Comparison of ENCODE assay signal across 20 mouse cellular contexts in the genomic region with DNA sequence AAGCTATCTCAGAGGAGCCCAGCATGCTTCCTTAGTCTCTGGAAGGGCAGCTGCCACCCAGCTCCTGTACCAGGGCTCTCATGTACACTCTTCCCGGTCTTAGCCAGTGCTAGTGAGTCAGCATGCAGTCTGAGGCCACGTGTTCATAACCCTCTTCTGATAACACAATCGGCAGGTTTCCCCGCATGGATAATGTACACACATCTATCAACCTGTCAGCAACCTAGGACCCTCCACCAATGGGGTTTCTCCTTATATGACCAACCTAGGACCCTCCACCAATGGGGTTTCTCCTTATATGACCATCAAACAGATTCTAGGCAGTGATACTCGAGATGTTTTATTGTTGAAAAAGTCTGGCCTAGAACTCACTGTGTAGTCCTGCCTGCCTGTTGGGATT. TPM values are rescaled to one million over a fixed set of nuclear protein-coding genes. Genes with fewer than 3 reads are reported as not detected.
DNase-seq lines count a peak whose midpoint lies in the region; ATAC-seq and TF ChIP-seq lines count a peak whose summit lies in the region.
"Had no signal": no experiment of that assay in that cellular context is flagged by ENCODE, and none has a peak within 500 bp of the region (broad histone marks: within the 10 kb centered on the region; RNA-seq: fewer than 3 reads in every experiment).

No protein-coding gene starts in this region.

- no peak overlapping the region for H3K4me3 ChIP-seq in midbrain, embryonic 16.5 days (ENCODE audit: low read depth, low read length)
- H3K4me3 ChIP-seq in midbrain, embryonic 15.5 days = no peak overlapping the region
- H3K4me3 ChIP-seq in intestine, embryonic 15.5 days (replicated peaks) = no peak overlapping the region
- H3K4me3 ChIP-seq in liver, embryonic 15.5 days (replicated peaks) = no peak overlapping the region
- no peak overlapping the region for H3K4me3 ChIP-seq in stomach, postnatal 0 days (ENCODE audit: low read depth, low read length)
- H3K4me3 ChIP-seq in heart, embryonic 10.5 days = no peak overlapping the region
- no peak overlapping the region for H3K4me3 ChIP-seq in thymus, adult 2 months (ENCODE audit: control insufficient read depth, insufficient read depth, low read length)
- H3K4me3 ChIP-seq: erythroblast, embryonic 14.5 days; heart, embryonic 15.5 days; hindbrain, embryonic 15.5 days; layer of hippocampus, adult 2 months had no signal

- TF ChIP-seq CTCF in stomach, postnatal 0 days (IDR thresholded peaks at IDR 0.05; ENCODE audit: low read depth) = no peak
- TF ChIP-seq CTCF in thymus, adult 2 months (IDR thresholded peaks at IDR 0.05; ENCODE audit: borderline replicate concordance, control insufficient read depth, extremely low read depth, insufficient read depth, low read length, poor library complexity) = no peak

- peaks cover 3% of the 10 kb centered on the region; the same call in 1 of the 2 replicates for H3K9me3 ChIP-seq in midbrain, embryonic 16.5 days (replicated peaks; ENCODE audit: control insufficient read depth, low read length, poor library complexity, severe bottlenecking)
- no peaks in the 10 kb centered on the region for H3K9me3 ChIP-seq in midbrain, embryonic 15.5 days
- H3K9me3 ChIP-seq in intestine, embryonic 15.5 days = no peaks in the 10 kb centered on the region
- H3K9me3 ChIP-seq in liver, embryonic 15.5 days (replicated peaks) = no peaks in the 10 kb centered on the region
- 0 out of 2 replicates have a peak, but pooled peaks cover 4% of the 10 kb centered on the region for H3K9me3 ChIP-seq in stomach, postnatal 0 days (ENCODE audit: control insufficient read depth, low read length)
- H3K9me3 ChIP-seq in heart, embryonic 10.5 days = no peaks in the 10 kb centered on the region
- H3K9me3 ChIP-seq: hindbrain, embryonic 15.5 days had no signal

- H3K36me3 ChIP-seq in midbrain, embryonic 16.5 days (ENCODE audit: control insufficient read depth, insufficient read depth, low read length) = no peaks in the 10 kb centered on the region
- no peaks in the 10 kb centered on the region for H3K36me3 ChIP-seq in midbrain, embryonic 15.5 days (replicated peaks)
- no peaks in the 10 kb centered on the region for H3K36me3 ChIP-seq in intestine, embryonic 15.5 days
- H3K36me3 ChIP-seq in liver, embryonic 15.5 days (replicated peaks) = no peaks in the 10 kb centered on the region
- H3K36me3 ChIP-seq in stomach, postnatal 0 days (ENCODE audit: control insufficient read depth, insufficient read depth, low read length) = no peaks in the 10 kb centered on the region
- H3K36me3 ChIP-seq in heart, embryonic 10.5 days = no peaks in the 10 kb centered on the region
- H3K36me3 ChIP-seq in thymus, adult 2 months (ENCODE audit: control insufficient read depth, insufficient read depth, low read length) = no peaks in the 10 kb centered on the region
- H3K36me3 ChIP-seq: heart, embryonic 15.5 days; hindbrain, embryonic 15.5 days had no signal

- WGBS in midbrain, embryonic 16.5 days = 84% methylated on average over 5 of the region's 5 CpGs
- 87% methylated on average over 5 of the region's 5 CpGs for WGBS in midbrain, embryonic 15.5 days
- WGBS in intestine, embryonic 15.5 days = 41% methylated on average over 5 of the region's 5 CpGs
- WGBS in liver, embryonic 15.5 days (ENCODE audit: insufficient replicate concordance) = 18% methylated on average over 5 of the region's 5 CpGs
- 36% methylated on average over 5 of the region's 5 CpGs for WGBS in stomach, postnatal 0 days
- WGBS in heart, embryonic 10.5 days = 35% methylated on average over 5 of the region's 5 CpGs
- WGBS in thymus, adult 2 months = 85% methylated on average over 5 of the region's 5 CpGs

- H3K9ac ChIP-seq in midbrain, embryonic 16.5 days (ENCODE audit: low read depth, low read length) = no peak overlapping the region
- H3K9ac ChIP-seq in midbrain, embryonic 15.5 days = no peak overlapping the region
- no peak overlapping the region for H3K9ac ChIP-seq in intestine, embryonic 15.5 days
- no peak overlapping the region for H3K9ac ChIP-seq in liver, embryonic 15.5 days
- H3K9ac ChIP-seq in stomach, postnatal 0 days (ENCODE audit: low read length) = no peak overlapping the region
- H3K9ac ChIP-seq: heart, embryonic 15.5 days; hindbrain, embryonic 15.5 days; lung, embryonic 14.5 days had no signal

- peak; percentile 33 for DNase-seq in stomach, postnatal 0 days (ENCODE audit: low spot score)
- DNase-seq in heart, embryonic 10.5 days (ENCODE audit: low spot score) = no peak
- DNase-seq in thymus, adult 2 months = no peak
- DNase-seq: adrenal gland, adult 2 months; cerebellum, adult 11 months; cerebellum, postnatal 14 days; heart, adult 11 months; lung, embryonic 14.5 days; lung, postnatal 4 days; midbrain, embryonic 14.5 days; thymus, postnatal 4 days had no signal

- TF ChIP-seq POLR2A in thymus, adult 2 months (IDR thresholded peaks at IDR 0.05; ENCODE audit: control insufficient read depth, extremely low read depth, insufficient read depth, low read length, poor library complexity) = no peak

- no peaks in the 10 kb centered on the region for H3K4me1 ChIP-seq in midbrain, embryonic 16.5 days (ENCODE audit: control insufficient read depth, insufficient read depth, low read length)
- H3K4me1 ChIP-seq in midbrain, embryonic 15.5 days = no peaks in the 10 kb centered on the region
- H3K4me1 ChIP-seq in intestine, embryonic 15.5 days (replicated peaks) = no peaks in the 10 kb centered on the region
- H3K4me1 ChIP-seq in liver, embryonic 15.5 days (replicated peaks) = peaks cover 30% of the 10 kb centered on the region
- H3K4me1 ChIP-seq in stomach, postnatal 0 days (replicated peaks; ENCODE audit: control insufficient read depth, insufficient read depth) = no peaks in the 10 kb centered on the region
- H3K4me1 ChIP-seq in heart, embryonic 10.5 days = peaks cover 4% of the 10 kb centered on the region; the same call in 1 of the 2 replicates
- H3K4me1 ChIP-seq in thymus, adult 2 months (replicated peaks; ENCODE audit: control insufficient read depth, insufficient read depth, low read length) = peaks cover 5% of the 10 kb centered on the region; the same call in 1 of the 2 replicates
- H3K4me1 ChIP-seq: heart, embryonic 15.5 days; hindbrain, embryonic 15.5 days had no signal

- no peak overlapping the region for H3K27ac ChIP-seq in midbrain, embryonic 16.5 days (ENCODE audit: low read length)
- H3K27ac ChIP-seq in midbrain, embryonic 15.5 days = no peak overlapping the region
- H3K27ac ChIP-seq in intestine, embryonic 15.5 days = no peak overlapping the region
- no peak overlapping the region for H3K27ac ChIP-seq in liver, embryonic 15.5 days (replicated peaks)
- no peak overlapping the region for H3K27ac ChIP-seq in stomach, postnatal 0 days (replicated peaks)
- no peak overlapping the region for H3K27ac ChIP-seq in heart, embryonic 10.5 days
- no peak overlapping the region for H3K27ac ChIP-seq in thymus, adult 2 months (ENCODE audit: control insufficient read depth, insufficient read depth, low read length)
- H3K27ac ChIP-seq: heart, embryonic 15.5 days; hindbrain, embryonic 15.5 days; layer of hippocampus, adult 2 months had no signal

- H3K4me2 ChIP-seq in midbrain, embryonic 16.5 days (ENCODE audit: low read length) = no peak overlapping the region
- no peak overlapping the region for H3K4me2 ChIP-seq in midbrain, embryonic 15.5 days
- H3K4me2 ChIP-seq in intestine, embryonic 15.5 days (replicated peaks) = no peak overlapping the region
- no peak overlapping the region for H3K4me2 ChIP-seq in liver, embryonic 15.5 days
- no peak overlapping the region for H3K4me2 ChIP-seq in stomach, postnatal 0 days (replicated peaks; ENCODE audit: low read depth)
- H3K4me2 ChIP-seq: heart, embryonic 15.5 days; hindbrain, embryonic 15.5 days; lung, embryonic 14.5 days had no signal

- H3K27me3 ChIP-seq in midbrain, embryonic 16.5 days (ENCODE audit: control insufficient read depth, insufficient read depth, low read depth, low read length) = no peaks in the 10 kb centered on the region
- no peaks in the 10 kb centered on the region for H3K27me3 ChIP-seq in midbrain, embryonic 15.5 days (replicated peaks)
- H3K27me3 ChIP-seq in intestine, embryonic 15.5 days (replicated peaks) = no peaks in the 10 kb centered on the region
- H3K27me3 ChIP-seq in liver, embryonic 15.5 days = no peaks in the 10 kb centered on the region
- H3K27me3 ChIP-seq in stomach, postnatal 0 days (ENCODE audit: control insufficient read depth, insufficient read depth, low read length) = no peaks in the 10 kb centered on the region
- H3K27me3 ChIP-seq in heart, embryonic 10.5 days (ENCODE audit: insufficient read depth, poor library complexity, severe bottlenecking) = no peaks in the 10 kb centered on the region
- H3K27me3 ChIP-seq in thymus, adult 2 months (ENCODE audit: control insufficient read depth, insufficient read depth, low read length) = no peaks in the 10 kb centered on the region
- H3K27me3 ChIP-seq: heart, embryonic 15.5 days; hindbrain, embryonic 15.5 days had no signal

- TF ChIP-seq EP300 in stomach, postnatal 0 days (optimal IDR thresholded peaks at IDR 0.05) = no peak

- ATAC-seq in midbrain, embryonic 16.5 days = 0 out of 2 replicates have a peak, but pooled peaks have one; percentile 9
- ATAC-seq in midbrain, embryonic 15.5 days (replicated peaks) = no peak
- peak; percentile 55 for ATAC-seq in intestine, embryonic 15.5 days
- ATAC-seq in liver, embryonic 15.5 days (ENCODE audit: insufficient read depth) = peak; percentile 76
- ATAC-seq in stomach, postnatal 0 days (ENCODE audit: low FRiP score, low TSS enrichment) = peak; percentile 83
- ATAC-seq: forebrain, embryonic 16.5 days had no signal

RNA-seq across cellular contexts. Expression of a gene that starts 7.9 kb away (rescaled TPM):
- polyA plus RNA-seq in midbrain, embryonic 16.5 days (2015; fragmentation: Nextera tagmentation; extraction: Ambion mirVana) = 77.9 and 94.8 TPM in 2 replicates
- polyA plus RNA-seq in midbrain, embryonic 15.5 days (2015; fragmentation: Nextera tagmentation; extraction: Ambion mirVana) = 63.2 and 67.6 TPM in 2 replicates
- polyA plus RNA-seq in intestine, embryonic 15.5 days (2015; fragmentation: Nextera tagmentation; extraction: Ambion mirVana) = 12.7 and 17.6 TPM in 2 replicates
- 3.9 and 4.4 TPM in 2 replicates for polyA plus RNA-seq in liver, embryonic 15.5 days (2015; fragmentation: Nextera tagmentation; extraction: Ambion mirVana)
- polyA plus RNA-seq in stomach, postnatal 0 days (2015; fragmentation: Nextera tagmentation; extraction: Ambion mirVana) = 8.8 and 10.6 TPM in 2 replicates
- polyA plus RNA-seq in heart, embryonic 10.5 days (2016; fragmentation: Nextera tagmentation; extraction: Ambion mirVana) = 7.3 and 7.7 TPM in 2 replicates
- polyA plus RNA-seq in thymus, adult 2 months (2012; rRNA removed) = 63.6 and 72.6 TPM in 2 replicates

RNA-seq across cellular contexts. Expression of a gene that starts 34.6 kb away (rescaled TPM):
- 7.6 and 9.5 TPM in 2 replicates for polyA plus RNA-seq in midbrain, embryonic 16.5 days (2015; fragmentation: Nextera tagmentation; extraction: Ambion mirVana)
- polyA plus RNA-seq in midbrain, embryonic 15.5 days (2015; fragmentation: Nextera tagmentation; extraction: Ambion mirVana) = 11.1 and 11.6 TPM in 2 replicates
- polyA plus RNA-seq in intestine, embryonic 15.5 days (2015; fragmentation: Nextera tagmentation; extraction: Ambion mirVana) = 5.8 and 6.0 TPM in 2 replicates
- 2.6 and 3.6 TPM in 2 replicates for polyA plus RNA-seq in liver, embryonic 15.5 days (2015; fragmentation: Nextera tagmentation; extraction: Ambion mirVana)
- polyA plus RNA-seq in stomach, postnatal 0 days (2015; fragmentation: Nextera tagmentation; extraction: Ambion mirVana) = 2.1 and 2.4 TPM in 2 replicates
- 8.6 and 10.6 TPM in 2 replicates for polyA plus RNA-seq in heart, embryonic 10.5 days (2016; fragmentation: Nextera tagmentation; extraction: Ambion mirVana)
- polyA plus RNA-seq in thymus, adult 2 months (2012; rRNA removed) = 6.0 and 7.0 TPM in 2 replicates

RNA-seq across cellular contexts. Expression of a gene that starts 59.5 kb away (rescaled TPM):
- 2.3 and 2.7 TPM in 2 replicates for polyA plus RNA-seq in midbrain, embryonic 16.5 days (2015; fragmentation: Nextera tagmentation; extraction: Ambion mirVana)
- 2.6 and 3.3 TPM in 2 replicates for polyA plus RNA-seq in midbrain, embryonic 15.5 days (2015; fragmentation: Nextera tagmentation; extraction: Ambion mirVana)
- polyA plus RNA-seq in intestine, embryonic 15.5 days (2015; fragmentation: Nextera tagmentation; extraction: Ambion mirVana) = 0.57 and 0.67 TPM in 2 replicates
- polyA plus RNA-seq in liver, embryonic 15.5 days (2015; fragmentation: Nextera tagmentation; extraction: Ambion mirVana) = 0.06 and 0.09 TPM in 2 replicates
- polyA plus RNA-seq in stomach, postnatal 0 days (2015; fragmentation: Nextera tagmentation; extraction: Ambion mirVana) = 0.18 TPM in 2 replicates
- 0.28 and 0.49 TPM in 2 replicates for polyA plus RNA-seq in heart, embryonic 10.5 days (2016; fragmentation: Nextera tagmentation; extraction: Ambion mirVana)
- polyA plus RNA-seq in thymus, adult 2 months (2012; rRNA removed) = 0.41 and 0.51 TPM in 2 replicates
- polyA plus RNA-seq: adrenal gland, adult 2 months; erythroblast, embryonic 14.5 days had no signal
